Mouse (Mus musculus) MEL (cell line): Measurements from ENCODE around the gene Grid1. TPM values are rescaled to one million over a fixed set of nuclear protein-coding genes. Genes with fewer than 3 reads are reported as not detected.

Experiments
- DNase-seq: peaks from one replicate; pipeline ENCODE4 v3.0.0; 2011; ENCODE audit warnings: low read depth, low spot score
- H3K27ac ChIP-seq: 2 replicates; pipeline ENCODE4 v1.5.1; 2012; ENCODE audit warnings: low read depth, mild to moderate bottlenecking, control low read depth, low read length, moderate library complexity; ENCODE audit not compliant: control insufficient read depth
- H3K27me3 ChIP-seq, 2 experiments: fragments of 150-350 bp in 1 of 2; sonication (generic) in 1 of 2; 2 replicates each; pipeline ENCODE4 v1.6.1; 2012; ENCODE audit warnings: low read length in 2 of 2, mild to moderate bottlenecking in 2 of 2, improper control_type of control experiment in 1 of 2, moderate library complexity in 1 of 2; ENCODE audit not compliant: insufficient read depth in 2 of 2, control insufficient read depth in 1 of 2
- H3K36me3 ChIP-seq, 2 experiments: 2 replicates each; pipeline ENCODE4 v1.6.1; 2012 to 2014; ENCODE audit warnings: low read length in 2 of 2, improper control_type of control experiment in 1 of 2, inconsistent platforms in 1 of 2, mild to moderate bottlenecking in 1 of 2; ENCODE audit not compliant: insufficient read depth in 2 of 2, control insufficient read depth in 1 of 2
- H3K4me1 ChIP-seq, 2 experiments: fragments of 150-350 bp in 1 of 2; sonication (generic) in 1 of 2; 2 replicates each; pipeline ENCODE4 v1.6.1; 2012; ENCODE audit warnings: low read length in 2 of 2, improper control_type of control experiment in 1 of 2, mild to moderate bottlenecking in 1 of 2; ENCODE audit not compliant: insufficient read depth in 2 of 2, control insufficient read depth in 1 of 2
- H3K4me3 ChIP-seq, 2 experiments: fragments of 150-350 bp in 1 of 2; sonication (generic) in 1 of 2; 2 replicates each; pipeline ENCODE4 v1.5.1; 2012; ENCODE audit warnings: low read depth in 2 of 2, low read length in 2 of 2, mild to moderate bottlenecking in 2 of 2, moderate library complexity in 2 of 2, control low read depth in 1 of 2, improper control_type of control experiment in 1 of 2; ENCODE audit not compliant: control insufficient read depth in 1 of 2, insufficient read depth in 1 of 2
- H3K79me2 ChIP-seq: 2 replicates; pipeline ENCODE4 v1.6.1; 2012; ENCODE audit warnings: mild to moderate bottlenecking, low read length, moderate library complexity; ENCODE audit not compliant: control insufficient read depth, poor library complexity, insufficient read depth
- H3K9ac ChIP-seq: 2 replicates; pipeline ENCODE4 v1.6.1; 2012; ENCODE audit warnings: low read depth, mild to moderate bottlenecking, control low read depth, low read length, moderate library complexity; ENCODE audit not compliant: control insufficient read depth, poor library complexity, severe bottlenecking
- H3K9me3 ChIP-seq: fragments of 150-350 bp; sonication (generic); replicated peaks from 2 replicates; pipeline ENCODE4 v1.6.1; 2012; ENCODE audit warnings: mild to moderate bottlenecking, low read length, improper control_type of control experiment, moderate library complexity; ENCODE audit not compliant: insufficient read depth
- CHD2 ChIP-seq: IDR thresholded peaks from 2 replicates; pipeline ENCODE4 v1.6.1; 2011; ENCODE audit warnings: low read length, improper control_type of control experiment
- CTCF ChIP-seq, 3 experiments: IDR thresholded peaks in 2 of 3; conservative IDR thresholded peaks in 1 of 3; 2 replicates each; pipeline ENCODE4 v1.5.1; 2011 to 2012; ENCODE audit warnings: low read length in 3 of 3, low read depth in 2 of 3, mild to moderate bottlenecking in 2 of 3, improper control_type of control experiment in 1 of 3, inconsistent platforms in 1 of 3, mixed read lengths in 1 of 3, moderate library complexity in 1 of 3; ENCODE audit not compliant: control insufficient read depth in 1 of 3, insufficient read depth in 1 of 3, poor library complexity in 1 of 3, severe bottlenecking in 1 of 3
- E2F4 ChIP-seq: IDR thresholded peaks from 2 replicates; pipeline ENCODE4 v1.6.1; 2011; ENCODE audit warnings: low read depth, low read length, improper control_type of control experiment, borderline replicate concordance
- ELF1 ChIP-seq: IDR thresholded peaks from 2 replicates; pipeline ENCODE4 v1.6.1; 2014; ENCODE audit warnings: low read depth, mild to moderate bottlenecking, inconsistent platforms, low read length, improper control_type of control experiment, moderate library complexity
- ETS1 ChIP-seq: IDR thresholded peaks from 2 replicates; pipeline ENCODE4 v1.6.1; 2012; ENCODE audit warnings: low read depth, mild to moderate bottlenecking, inconsistent platforms, low read length, improper control_type of control experiment, moderate library complexity
- GABPA ChIP-seq: IDR thresholded peaks from 2 replicates; pipeline ENCODE4 v1.6.1; 2012; ENCODE audit warnings: low read depth, mild to moderate bottlenecking, inconsistent platforms, low read length, improper control_type of control experiment, moderate library complexity
- HCFC1 ChIP-seq: IDR thresholded peaks from 2 replicates; pipeline ENCODE4 v1.6.1; 2012; ENCODE audit warnings: low read depth, mild to moderate bottlenecking, inconsistent platforms, low read length, improper control_type of control experiment, moderate library complexity
- JUND ChIP-seq: IDR thresholded peaks from 2 replicates; pipeline ENCODE4 v1.6.1; 2011; ENCODE audit warnings: low read depth, mild to moderate bottlenecking, improper control_type of control experiment, low read length
- MAFK ChIP-seq: IDR thresholded peaks from 2 replicates; pipeline ENCODE4 v1.6.1; 2011; ENCODE audit warnings: low read depth, mild to moderate bottlenecking, low read length, improper control_type of control experiment, borderline replicate concordance
- MAZ ChIP-seq: IDR thresholded peaks from 2 replicates; pipeline ENCODE4 v1.6.1; 2012; ENCODE audit warnings: low read depth, mild to moderate bottlenecking, inconsistent platforms, low read length, improper control_type of control experiment
- MXI1 ChIP-seq: IDR thresholded peaks from 2 replicates; pipeline ENCODE4 v1.6.1; 2011; ENCODE audit warnings: mild to moderate bottlenecking, low read depth, low read length, improper control_type of control experiment
- MYB ChIP-seq: IDR thresholded peaks from 2 replicates; pipeline ENCODE4 v1.6.1; 2011; ENCODE audit warnings: mild to moderate bottlenecking, low read depth, low read length, improper control_type of control experiment
- MYC ChIP-seq: IDR thresholded peaks from 2 replicates; pipeline ENCODE4 v1.6.1; 2011; ENCODE audit warnings: low read depth, mild to moderate bottlenecking, low read length, improper control_type of control experiment, moderate library complexity
- NRF1 ChIP-seq: IDR thresholded peaks from 2 replicates; pipeline ENCODE4 v1.6.1; 2014; ENCODE audit warnings: low read depth, mild to moderate bottlenecking, inconsistent platforms, low read length, improper control_type of control experiment, moderate library complexity; ENCODE audit not compliant: poor library complexity, insufficient read depth, severe bottlenecking
- POLR2AphosphoS2 ChIP-seq: IDR thresholded peaks from 2 replicates; pipeline ENCODE4 v1.6.1; 2011; ENCODE audit warnings: low read length, improper control_type of control experiment
- POLR2AphosphoS5 ChIP-seq: IDR thresholded peaks from 2 replicates; pipeline ENCODE4 v1.6.1; 2012; ENCODE audit warnings: low read depth, borderline replicate concordance, mild to moderate bottlenecking, inconsistent platforms, low read length, moderate library complexity, mixed read lengths
- RAD21 ChIP-seq: IDR thresholded peaks from 2 replicates; pipeline ENCODE4 v1.6.1; 2011; ENCODE audit warnings: mild to moderate bottlenecking, low read depth, low read length, improper control_type of control experiment
- RCOR1 ChIP-seq: IDR thresholded peaks from 2 replicates; pipeline ENCODE4 v1.6.1; 2012; ENCODE audit warnings: low read depth, mild to moderate bottlenecking, inconsistent platforms, low read length, improper control_type of control experiment
- SIN3A ChIP-seq: IDR thresholded peaks from 2 replicates; pipeline ENCODE4 v1.6.1; 2012; ENCODE audit warnings: low read length, improper control_type of control experiment, inconsistent platforms
- SMC3 ChIP-seq: IDR thresholded peaks from 2 replicates; pipeline ENCODE4 v1.6.1; 2011; ENCODE audit warnings: low read depth, low read length, improper control_type of control experiment
- TAL1 ChIP-seq: IDR thresholded peaks from 2 replicates; pipeline ENCODE4 v1.6.1; 2012; ENCODE audit warnings: mild to moderate bottlenecking, inconsistent platforms, low read length, moderate library complexity, mixed read lengths
- TBP ChIP-seq: IDR thresholded peaks from 2 replicates; pipeline ENCODE4 v1.8.0; 2011; ENCODE audit warnings: low read depth, low read length, improper control_type of control experiment
- UBTF ChIP-seq: IDR thresholded peaks from 2 replicates; pipeline ENCODE4 v1.6.1; 2012; ENCODE audit warnings: low read depth, mild to moderate bottlenecking, inconsistent platforms, low read length, improper control_type of control experiment, moderate library complexity, borderline replicate concordance; ENCODE audit not compliant: insufficient read depth
- ZKSCAN1 ChIP-seq: IDR thresholded peaks from 2 replicates; pipeline ENCODE4 v1.6.1; 2012; ENCODE audit warnings: low read depth, mild to moderate bottlenecking, inconsistent platforms, low read length, improper control_type of control experiment, moderate library complexity
- ZMIZ1 ChIP-seq: IDR thresholded peaks from 2 replicates; pipeline ENCODE4 v1.6.1; 2012; ENCODE audit warnings: low read depth, mild to moderate bottlenecking, inconsistent platforms, low read length, improper control_type of control experiment, moderate library complexity
- polyA plus RNA-seq, 2 experiments: library from polyadenylated mRNA; stranded (reverse) in 1 of 2; unstranded in 1 of 2; fragments of >175 nt in 1 of 2; fragments of >200 nt in 1 of 2; gene quantifications; 2 replicates each; pipeline versions ENCODE4 v1.2.1 to v1.2.4; 2012; ENCODE audit warnings: low replicate concordance in 2 of 2, low read depth in 1 of 2; ENCODE audit not compliant: insufficient read length in 2 of 2, insufficient read depth in 1 of 2, missing spikeins in 1 of 2
- total RNA-seq: library from RNA; depleted of rRNA; stranded (reverse); fragments of 300-350 nt; gene quantifications from 2 replicates; pipeline ENCODE4 v1.2.3, GENCODE M21; 2012

The Grid1 gene
- total and polyA plus RNA-seq, 3 experiments = not detected

DNA sequence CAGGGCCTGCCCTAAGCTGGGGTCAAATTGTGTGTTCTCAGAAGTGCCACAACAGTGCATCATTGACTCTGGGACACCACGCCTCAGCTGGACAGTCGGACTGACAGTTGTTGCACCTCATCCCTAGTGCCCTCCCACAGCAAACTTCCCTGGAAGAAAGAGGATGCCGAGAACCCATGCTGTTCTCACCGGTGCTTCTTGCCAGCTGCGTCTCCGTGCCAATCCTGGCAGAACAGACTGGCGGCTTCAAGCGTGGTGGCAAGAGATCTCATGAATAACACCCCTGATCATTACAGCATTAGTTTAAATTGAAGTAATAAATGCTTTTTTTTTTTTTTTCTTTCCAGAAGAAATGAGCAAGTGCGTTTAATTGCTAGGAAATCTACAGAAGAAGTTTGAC lies 133.7 kb downstream of the Grid1 start:
- H3K9me3 ChIP-seq = no peaks in the 10 kb centered on the region
- H3K4me1 ChIP-seq = no peaks in the 10 kb centered on the region
- no peak overlapping the region for H3K9ac ChIP-seq
- H3K79me2 ChIP-seq = no peaks in the 10 kb centered on the region
- no peak overlapping the region for H3K4me3 ChIP-seq
- H3K27me3 ChIP-seq = no peaks in the 10 kb centered on the region
- TF ChIP-seq TAL1 = no peak
- TF ChIP-seq MAFK = no peak
- TF ChIP-seq ETS1 = no peak
- no peak for TF ChIP-seq ELF1
- TF ChIP-seq ZMIZ1 = no peak
- no peak for TF ChIP-seq HCFC1
- TF ChIP-seq, all 39 proteins: peak for 0
- Histone ChIP-seq H3K27ac (no peak overlapping the region), H3K36me3 (no peaks in the 10 kb centered on the region)
- DNase-seq = no peak

DNA sequence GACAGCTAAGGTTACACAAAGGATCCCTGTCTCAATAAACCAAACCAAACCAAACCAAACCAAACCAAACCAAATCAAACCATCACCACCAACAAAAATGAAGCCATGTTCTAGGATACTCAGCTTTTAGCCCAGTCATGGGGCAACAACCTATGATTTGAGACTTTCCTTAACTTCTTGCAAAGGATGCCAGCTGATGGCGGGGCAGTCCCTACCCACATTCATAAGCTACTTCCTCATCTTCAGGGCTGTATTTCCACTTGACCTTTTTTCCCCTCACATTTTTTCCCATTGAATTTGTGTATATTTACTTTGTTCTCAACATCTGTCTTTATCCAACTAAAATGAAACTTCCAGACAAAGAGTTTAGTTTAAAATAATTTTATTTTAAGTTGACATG lies 135.8 kb downstream of the Grid1 start:
- TF ChIP-seq NRF1 (no peak), MXI1 (no peak), TBP (no peak), MYC (no peak), E2F4 (no peak), UBTF (no peak), POLR2AphosphoS2 (no peak), MAZ (no peak), POLR2AphosphoS5 (no peak), JUND (no peak), GABPA (no peak), MAFK (no peak), CHD2 (no peak), RAD21 (no peak), SIN3A (no peak), ZKSCAN1 (no peak), MYB (no peak), CTCF (IDR thresholded peaks at IDR 0.05 in 2 of 3, conservative IDR thresholded peaks at IDR 0.05 in 1 of 3; ENCODE audit: control insufficient read depth in 1 of 3, insufficient read depth in 1 of 3, low read depth in 2 of 3, low read length in 3 of 3, poor library complexity in 1 of 3, severe bottlenecking in 1 of 3) (no peak), RCOR1 (no peak), SMC3 (no peak)
- DNase-seq = no peak
- Histone ChIP-seq H3K79me2 (no peaks in the 10 kb centered on the region), H3K36me3 (no peaks in the 10 kb centered on the region), H3K9ac (no peak overlapping the region), H3K9me3 (no peaks in the 10 kb centered on the region), H3K4me3 (no peak overlapping the region), H3K4me1 (no peaks in the 10 kb centered on the region), H3K27me3 (no peaks in the 10 kb centered on the region), H3K27ac (no peak overlapping the region)
